Mouse (Mus musculus) brain, embryonic 14.5 days (tissue): ENCODE results near the gene Rsc1a1.

Experiments used
- CTCF ChIP-seq: fragments of 200-500 bp; IDR thresholded peaks from 2 replicates; pipeline ENCODE4 v1.5.1; 2012; ENCODE audit warnings: inconsistent platforms, mild to moderate bottlenecking, moderate library complexity, borderline replicate concordance; ENCODE audit not compliant: insufficient read depth, insufficient read length; ENCODE audit errors: extremely low read depth
- POLR2A ChIP-seq: fragments of 200-500 bp; IDR thresholded peaks from 2 replicates; pipeline ENCODE4 v1.6.1; 2012; ENCODE audit warnings: mild to moderate bottlenecking, inconsistent platforms, borderline replicate concordance; ENCODE audit not compliant: poor library complexity, insufficient read depth, insufficient read length, severe bottlenecking; ENCODE audit errors: extremely low read depth

DNA sequence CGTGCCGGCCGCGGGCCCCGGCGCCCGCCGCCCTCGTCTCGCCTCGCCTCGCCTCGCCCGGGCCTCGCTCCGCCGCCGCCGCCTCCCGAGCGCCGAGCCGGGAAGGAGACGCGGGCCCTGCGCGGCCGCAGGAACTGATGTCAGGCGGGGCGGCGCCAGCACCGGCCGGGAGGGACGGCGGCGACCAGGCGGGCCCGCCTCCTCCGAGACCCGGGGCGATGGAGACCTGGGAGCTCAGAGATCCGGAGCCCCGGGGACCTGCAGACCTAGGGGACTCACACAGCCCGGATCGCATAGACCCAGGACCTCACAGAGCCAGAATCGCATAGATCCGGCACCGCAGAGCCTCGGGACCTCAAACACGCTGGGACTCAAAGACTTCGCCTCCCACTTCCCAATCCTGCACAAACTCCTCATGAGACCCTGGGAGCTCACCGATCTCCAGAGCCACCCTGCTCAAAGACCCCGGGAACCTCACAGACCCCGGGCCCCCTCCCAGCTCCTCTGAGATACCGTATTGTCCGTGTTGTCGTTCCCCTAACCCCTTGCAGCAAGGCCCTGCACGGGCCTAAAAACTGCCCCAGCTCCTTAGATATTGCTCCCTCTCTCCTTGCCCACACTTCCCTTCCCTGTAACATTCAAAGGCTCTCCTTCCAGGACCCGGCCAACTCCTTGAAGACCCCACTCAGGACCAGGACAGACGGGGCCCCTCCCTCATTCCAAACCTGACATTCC, 21.2 kb downstream of the Rsc1a1 start:
- TF ChIP-seq CTCF: no peak
- TF ChIP-seq POLR2A: peak; percentile 74
